Mouse (Mus musculus): Measurements from ENCODE around the gene Hspg2.
A peak's percentile ranks its signal among the peaks of the same experiment; 100 is the strongest.

Hspg2 gene

GRCm38 (mm10) chr4:137503509-137503971 is 35.0 kb downstream of the Hspg2 start:
- DNase-seq, result no peak

- no peak for DNase-seq
Measured at GRCm38 (mm10) chr4:137506629-137507028, 38.1 kb downstream of the Hspg2 start.

- DNase-seq, result no peak
Measured at GRCm38 (mm10) chr4:137509528-137509927, 41.0 kb downstream of the Hspg2 start.

GRCm38 (mm10) chr4:137510021-137510696 is 41.6 kb downstream of the Hspg2 start:
- DNase-seq, result peak; percentile 69

- no peak for DNase-seq
Measured at GRCm38 (mm10) chr4:137512897-137513296, 44.3 kb downstream of the Hspg2 start.

GRCm38 (mm10) chr4:137517989-137518691 is 49.6 kb downstream of the Hspg2 start:
- DNase-seq, result no peak

GRCm38 (mm10) chr4:137518746-137519145 is 50.2 kb downstream of the Hspg2 start:
- no peak for DNase-seq

- DNase-seq, result no peak
Measured at GRCm38 (mm10) chr4:137520346-137520745, 51.8 kb downstream of the Hspg2 start.

GRCm38 (mm10) chr4:137521966-137522365 is 53.4 kb downstream of the Hspg2 start:
- DNase-seq, result no peak

GRCm38 (mm10) chr4:137525426-137525825 is 56.9 kb downstream of the Hspg2 start:
- DNase-seq, result no peak

- no peak for DNase-seq
Measured at GRCm38 (mm10) chr4:137527368-137527767, 58.8 kb downstream of the Hspg2 start.

- DNase-seq, result no peak
Measured at GRCm38 (mm10) chr4:137527872-137528271, 59.3 kb downstream of the Hspg2 start.

- peak; percentile 43 for DNase-seq
Measured at GRCm38 (mm10) chr4:137540356-137540755, 71.8 kb downstream of the Hspg2 start.

- DNase-seq, result no peak
Measured at GRCm38 (mm10) chr4:137542968-137543367, 74.4 kb downstream of the Hspg2 start.

GRCm38 (mm10) chr4:137545568-137545967 is 77.0 kb downstream of the Hspg2 start:
- DNase-seq, result no peak

- peak; percentile 72 for DNase-seq
Measured at GRCm38 (mm10) chr4:137546003-137546525, 77.5 kb downstream of the Hspg2 start.

- DNase-seq, result no peak
Measured at GRCm38 (mm10) chr4:137553466-137553865, 84.9 kb downstream of the Hspg2 start.

GRCm38 (mm10) chr4:137556673-137557210 is 88.2 kb downstream of the Hspg2 start:
- DNase-seq, result no peak

- DNase-seq, result no peak
Measured at GRCm38 (mm10) chr4:137569873-137570272, 101.3 kb downstream of the Hspg2 start.

- no peak for DNase-seq
Measured at GRCm38 (mm10) chr4:137574469-137574868, 105.9 kb downstream of the Hspg2 start, which contains the start of gene Ldlrad2. Gene Ldlrad2, minus strand, starts transcription at chr4:137574569.

- no peak for DNase-seq
Measured at GRCm38 (mm10) chr4:137577486-137577885, 108.9 kb downstream of the Hspg2 start.

GRCm38 (mm10) chr4:137578181-137578845 is 109.7 kb downstream of the Hspg2 start:
- DNase-seq, result peak; percentile 68

- DNase-seq, result no peak
Measured at GRCm38 (mm10) chr4:137579789-137580188, 111.2 kb downstream of the Hspg2 start.
